Mouse (Mus musculus) spleen, adult 2 months (tissue): ENCODE results near the gene Adgrl1.

ENCODE experiments used
- CTCF ChIP-seq: fragments of 200-500 bp; IDR thresholded peaks from 2 replicates; pipeline ENCODE4 v1.5.1; 2011; ENCODE audit warnings: mild to moderate bottlenecking, inconsistent platforms; ENCODE audit not compliant: insufficient read depth, insufficient read length, insufficient replicate concordance; ENCODE audit errors: extremely low read depth
- POLR2A ChIP-seq: fragments of 200-500 bp; IDR thresholded peaks from 2 replicates; pipeline ENCODE4 v1.6.1; 2011; ENCODE audit warnings: low read depth, low read length, inconsistent platforms

GRCm38 (mm10) chr8:83974521-83974920 is 74.6 kb downstream of the Adgrl1 start:
- no peak for TF ChIP-seq POLR2A
- no peak for TF ChIP-seq CTCF
